Mouse (Mus musculus): ENCODE measurements around the gene Kif23.
A peak's percentile ranks its signal among the peaks of the same experiment; 100 is the strongest.

The Kif23 gene

DNA sequence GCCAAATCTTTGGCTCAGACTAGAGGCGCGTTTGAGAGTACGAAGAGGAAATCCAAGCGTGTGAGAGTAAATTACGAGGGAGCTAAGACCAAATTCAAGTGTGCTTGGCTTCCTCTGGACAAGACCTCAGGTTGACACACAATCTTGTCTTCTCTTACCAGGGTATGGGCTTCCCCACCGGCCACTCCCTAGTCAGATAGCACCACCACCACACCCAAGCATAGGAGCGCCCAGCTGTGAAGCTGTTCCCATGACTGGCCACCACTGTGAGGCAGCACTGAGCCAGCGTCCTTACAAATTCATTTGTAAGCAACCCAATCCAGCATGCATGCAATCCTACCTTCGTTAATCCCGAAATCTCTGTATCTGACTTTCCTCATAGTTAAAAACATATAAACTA is 39.7 kb downstream of the Kif23 start:
- no peak for ATAC-seq (ENCODE audit: low TSS enrichment)

DNA sequence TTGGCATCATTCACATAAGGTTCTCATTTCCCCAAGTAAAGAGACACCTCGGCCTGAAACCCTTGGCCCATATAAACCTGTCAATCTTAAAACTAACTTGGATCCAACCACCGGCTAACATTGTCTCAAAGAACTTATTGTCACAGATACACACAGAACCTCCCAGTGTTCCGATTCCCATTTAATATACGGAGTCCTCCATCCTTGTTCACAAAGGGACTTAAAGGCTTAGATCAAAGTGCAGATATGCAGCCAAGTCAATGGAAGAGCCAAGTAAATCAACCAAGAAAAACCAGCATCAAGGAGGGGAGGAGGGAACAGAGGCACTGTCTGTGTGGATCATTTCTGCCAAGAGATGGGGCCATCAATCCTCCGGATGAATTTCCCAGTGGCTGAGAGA is 41.0 kb downstream of the Kif23 start:
- no peak for ATAC-seq (ENCODE audit: low TSS enrichment)

DNA sequence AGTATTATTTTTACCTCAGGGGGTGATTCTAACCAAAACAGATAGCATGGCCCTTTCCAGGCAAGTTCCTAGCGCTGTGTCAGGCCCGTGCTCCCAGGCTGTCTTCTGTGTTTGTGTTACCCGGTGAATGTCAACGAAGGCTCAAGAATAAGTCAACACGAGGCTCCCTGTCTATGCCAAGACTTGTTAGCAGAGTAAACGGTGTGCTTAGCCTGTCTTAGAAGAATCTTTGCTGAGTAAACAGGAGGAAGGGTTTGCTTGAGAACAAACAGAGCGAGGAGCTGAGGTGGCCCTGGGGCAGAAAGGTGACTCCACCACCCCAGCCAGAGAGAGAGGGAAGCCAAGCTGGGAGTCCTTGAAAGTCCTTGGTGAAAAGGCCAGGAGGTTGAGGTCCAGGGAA is 42.4 kb downstream of the Kif23 start:
- no peak for ATAC-seq (ENCODE audit: low TSS enrichment)

DNA sequence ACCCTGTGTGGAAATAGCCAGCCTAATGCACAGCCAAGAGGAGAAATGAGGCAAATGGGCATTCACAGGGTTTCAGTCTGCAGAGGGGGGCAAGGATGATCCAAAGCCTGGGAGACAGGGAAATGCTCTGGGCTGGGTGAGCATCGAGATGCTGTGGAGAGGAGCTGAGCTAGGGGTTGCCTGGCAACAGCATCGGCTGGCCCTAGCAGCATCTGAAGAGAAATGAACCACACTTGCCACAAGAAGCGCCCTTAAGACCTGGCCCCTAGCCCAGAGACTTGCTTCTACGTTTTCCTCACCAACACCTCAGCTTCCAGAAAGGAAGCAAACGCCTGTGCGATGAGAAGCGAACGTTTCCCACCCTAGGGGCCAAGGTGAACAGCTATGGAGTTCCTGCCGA is 44.1 kb downstream of the Kif23 start:
- no peak for ATAC-seq (ENCODE audit: low TSS enrichment)

DNA sequence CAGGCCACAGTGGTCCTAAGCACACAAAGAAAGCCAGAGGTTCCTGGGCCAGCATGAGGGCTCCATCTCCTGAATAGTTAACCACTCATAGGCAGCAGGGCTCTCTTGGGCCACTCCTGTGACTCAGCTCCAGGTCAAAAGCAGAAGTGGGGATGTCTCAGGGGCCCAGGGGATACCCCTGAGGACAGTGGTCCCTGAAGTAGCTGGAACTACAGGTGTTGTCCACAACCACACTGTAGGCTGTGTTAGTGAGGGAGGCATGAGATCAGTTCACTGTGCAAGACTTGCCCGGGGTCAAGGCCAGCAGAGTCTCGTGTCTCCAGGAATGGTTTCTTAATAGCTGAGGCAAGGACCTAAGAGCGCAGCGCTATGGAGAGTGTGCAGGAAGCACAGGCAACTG is 45.0 kb downstream of the Kif23 start:
- no peak for ATAC-seq (ENCODE audit: low TSS enrichment)

DNA sequence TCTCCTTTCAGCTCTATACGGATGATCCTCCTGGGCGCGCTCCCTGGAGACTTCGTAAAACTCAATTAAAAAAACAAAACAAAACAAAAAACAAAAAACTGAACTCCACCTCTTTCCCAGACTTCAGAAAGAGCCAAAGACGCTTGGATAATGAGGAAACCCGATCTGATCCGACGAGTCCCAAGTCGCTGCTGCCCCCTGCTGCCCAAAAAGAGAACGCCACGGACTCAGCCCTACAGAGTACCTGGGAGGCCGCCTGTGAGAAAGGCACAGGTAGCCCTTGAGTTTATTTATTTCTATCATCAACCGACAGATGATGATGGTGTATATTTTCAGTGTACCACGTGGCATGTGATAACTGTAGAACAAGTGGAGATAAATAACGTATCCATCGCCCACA is 46.8 kb downstream of the Kif23 start:
- peak; percentile 85 for ATAC-seq (ENCODE audit: low TSS enrichment)

DNA sequence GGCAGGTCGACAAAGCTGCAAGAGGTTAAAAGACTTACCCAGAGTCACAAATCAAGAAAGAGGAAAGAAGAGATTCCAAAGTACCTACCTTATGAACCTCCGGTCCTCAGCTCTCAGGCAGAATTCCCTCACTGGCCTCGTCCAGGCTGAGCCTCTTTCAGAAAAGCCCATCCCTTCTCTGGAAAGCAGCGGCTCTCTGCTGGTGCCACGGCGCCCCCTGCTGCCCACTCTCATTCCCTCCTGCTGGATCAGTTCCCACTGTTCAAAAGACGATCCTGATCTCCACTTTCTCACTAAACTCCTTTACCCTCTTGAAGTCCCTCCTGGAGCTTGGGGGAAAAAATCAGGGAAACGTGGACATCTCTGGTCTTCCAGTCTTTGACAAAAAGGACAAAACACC is 48.2 kb downstream of the Kif23 start:
- ATAC-seq (ENCODE audit: low TSS enrichment): peak; percentile 65; the same call in 1 of the 2 replicates

DNA sequence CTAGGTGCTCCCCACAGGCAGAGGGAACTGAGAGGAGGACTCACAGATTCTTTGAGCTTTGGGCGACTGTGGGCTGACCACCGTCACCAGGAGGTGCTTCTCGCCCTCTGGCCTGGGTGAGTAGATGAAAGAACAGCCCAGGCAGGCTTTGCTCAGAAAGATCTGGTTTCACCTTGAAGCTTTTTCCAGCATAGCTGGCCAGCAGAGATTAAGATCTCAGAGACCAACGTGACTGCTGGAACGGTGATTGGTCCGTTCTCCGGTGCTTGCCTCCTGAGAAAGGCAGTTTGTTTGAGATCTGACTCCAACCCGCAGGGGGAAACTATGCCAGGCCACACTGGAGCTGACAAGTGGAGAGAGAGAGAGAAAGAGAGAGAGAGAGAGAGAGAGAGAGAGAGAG is 51.6 kb downstream of the Kif23 start:
- ATAC-seq (ENCODE audit: low TSS enrichment): no peak

DNA sequence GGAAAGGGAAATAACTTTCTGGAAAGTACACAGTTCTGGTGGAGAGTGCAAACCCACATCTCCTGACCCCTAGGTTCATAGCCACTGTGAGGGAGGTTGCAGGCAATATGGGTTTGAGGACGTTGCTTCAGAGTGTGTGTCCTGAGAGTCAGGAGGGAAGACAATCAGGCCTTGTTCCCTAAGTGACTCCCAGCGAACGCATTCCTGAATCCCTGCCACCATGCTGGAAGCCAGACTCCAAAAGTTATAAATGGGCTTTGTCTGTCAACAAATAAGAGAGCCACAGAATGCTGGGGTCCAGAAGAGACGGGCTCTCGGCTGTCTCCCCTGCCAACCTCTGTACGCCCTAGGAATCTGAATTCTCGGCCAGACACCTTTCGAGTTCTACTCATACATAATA is 56.7 kb downstream of the Kif23 start:
- ATAC-seq (ENCODE audit: low TSS enrichment): no peak

DNA sequence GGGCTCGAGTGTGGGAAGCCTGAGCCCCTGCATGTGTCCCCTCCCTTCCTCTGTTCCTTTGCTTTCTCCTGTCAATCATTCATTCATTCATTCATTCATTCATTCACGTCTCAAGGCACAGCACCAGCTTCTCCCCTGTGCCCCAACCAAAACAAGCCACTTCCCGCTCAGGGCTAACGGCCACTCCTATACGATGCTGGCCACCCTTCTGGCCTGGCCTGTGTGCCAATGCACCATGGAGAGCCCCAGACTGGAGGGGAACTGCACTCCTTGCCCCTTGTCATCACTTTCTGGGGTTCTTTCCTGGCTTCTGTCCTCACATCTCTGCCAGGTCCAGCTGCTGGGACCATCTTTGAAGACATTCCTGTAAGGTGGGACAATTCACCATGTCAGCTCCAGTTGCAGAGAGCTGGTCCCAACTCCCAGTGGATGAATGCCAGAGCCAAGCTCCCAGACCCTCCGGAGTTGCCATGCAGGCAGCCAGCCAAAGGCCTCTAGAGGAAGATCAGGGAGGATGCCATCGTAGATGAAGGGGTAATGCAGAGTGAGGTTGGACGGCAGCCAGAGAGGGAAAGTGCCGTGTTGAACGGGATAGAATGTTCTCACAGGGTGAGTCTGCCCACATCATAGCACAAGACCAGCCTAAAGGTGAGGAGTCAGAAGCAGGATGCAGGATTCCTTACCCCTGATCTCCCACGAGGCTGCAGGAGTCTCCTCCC is 58.8 kb downstream of the Kif23 start:
- no peak for ATAC-seq (ENCODE audit: low TSS enrichment)

DNA sequence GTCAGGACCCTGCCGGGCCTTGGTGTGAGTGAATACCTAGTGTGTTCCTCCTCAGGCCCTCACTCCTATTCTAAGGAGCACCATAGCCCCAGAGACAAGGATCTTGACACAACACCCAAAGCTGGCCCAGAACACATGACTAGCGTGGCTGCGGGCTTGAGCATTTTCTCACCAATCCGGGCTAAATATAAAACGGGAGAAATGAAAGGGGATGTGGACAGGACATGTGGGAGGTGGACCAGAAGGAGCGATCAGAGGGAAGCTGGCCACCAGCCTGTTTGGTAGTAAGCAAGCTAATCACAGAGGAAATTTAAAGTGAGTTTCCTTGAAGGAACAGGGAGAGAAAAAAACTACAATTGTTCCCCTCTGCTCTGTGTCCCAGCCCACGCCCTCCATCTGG is 60.6 kb downstream of the Kif23 start:
- no peak for ATAC-seq (ENCODE audit: low TSS enrichment)

DNA sequence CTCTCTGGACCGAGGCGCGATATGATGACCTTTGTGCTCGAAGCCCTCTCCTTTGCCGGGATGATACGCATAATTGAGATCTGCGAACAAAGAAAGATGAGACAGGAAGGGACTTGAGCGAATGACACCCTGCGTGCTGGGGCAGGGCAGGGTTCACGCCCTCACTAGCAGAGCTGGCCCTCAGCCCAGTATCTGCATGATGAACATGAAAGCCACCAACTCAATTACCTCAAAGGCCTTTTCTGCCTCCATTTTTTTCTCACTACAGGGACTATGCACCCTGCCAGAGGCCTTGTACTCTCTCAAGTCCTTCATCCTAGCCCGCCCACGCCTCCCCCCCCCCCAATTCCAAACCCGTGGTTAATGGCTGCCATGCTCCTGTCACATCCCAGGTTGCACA is 61.6 kb downstream of the Kif23 start:
- ATAC-seq (ENCODE audit: low TSS enrichment): no peak

DNA sequence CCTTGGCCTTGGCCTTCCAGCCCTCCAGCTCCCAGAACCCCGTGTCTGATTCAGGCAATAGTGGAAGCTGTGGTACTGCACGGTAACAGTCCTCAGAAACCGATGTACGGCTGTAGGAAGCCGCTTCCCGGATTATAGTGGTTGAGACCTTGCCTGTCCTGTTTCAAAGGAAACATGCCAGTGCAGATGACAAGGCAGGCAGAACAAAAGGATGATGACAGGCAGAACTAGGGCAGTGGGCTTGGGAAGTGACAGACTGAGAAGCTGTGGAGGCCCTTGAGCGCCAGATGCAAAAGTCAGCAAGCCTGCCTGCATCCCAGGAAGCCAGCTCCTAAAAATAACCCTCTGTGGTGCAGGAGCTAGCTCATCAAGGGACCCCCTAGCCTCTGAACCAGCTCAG is 62.2 kb downstream of the Kif23 start:
- ATAC-seq (ENCODE audit: low TSS enrichment): no peak

DNA sequence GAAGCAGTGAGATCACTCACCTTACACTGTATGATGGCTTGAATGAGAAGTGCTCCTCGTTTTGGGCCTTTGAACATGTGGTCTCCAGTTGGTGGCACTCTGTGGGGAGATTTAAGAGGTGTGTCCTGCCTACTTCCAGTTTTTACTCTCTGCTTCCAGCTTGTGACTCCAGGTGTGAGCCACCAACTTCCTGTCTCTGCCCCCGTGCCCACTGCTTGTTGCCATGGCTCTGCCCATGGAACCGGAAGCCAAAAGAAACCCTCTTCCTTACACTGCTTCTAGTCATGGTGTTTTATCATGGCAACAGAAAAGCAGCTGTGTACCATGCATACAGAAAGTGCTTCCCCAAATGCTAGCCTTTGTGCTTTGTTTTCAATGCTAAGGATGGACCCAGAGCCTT is 64.4 kb downstream of the Kif23 start:
- ATAC-seq (ENCODE audit: low TSS enrichment): no peak

DNA sequence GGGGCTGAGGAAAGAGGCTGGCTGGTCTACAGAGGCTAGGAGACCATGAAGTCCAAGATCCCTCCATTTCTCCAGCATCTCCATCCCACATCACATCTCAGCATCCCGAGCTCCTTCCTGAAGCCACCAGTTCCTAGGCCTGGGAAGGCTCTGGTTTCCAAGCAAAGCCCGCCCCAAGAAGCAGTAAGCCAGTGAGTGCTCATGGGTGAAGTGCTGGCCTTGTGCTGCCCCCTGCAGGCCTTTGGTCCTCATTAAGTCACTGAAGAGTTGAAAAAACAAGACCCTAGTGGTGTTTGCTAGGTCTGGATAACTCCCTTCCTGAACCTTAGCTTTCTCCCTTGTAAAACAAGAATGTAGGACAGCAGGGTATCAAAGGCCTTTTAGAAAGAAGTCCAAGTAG is 67.7 kb downstream of the Kif23 start:
- ATAC-seq (ENCODE audit: low TSS enrichment): peak; percentile 69

DNA sequence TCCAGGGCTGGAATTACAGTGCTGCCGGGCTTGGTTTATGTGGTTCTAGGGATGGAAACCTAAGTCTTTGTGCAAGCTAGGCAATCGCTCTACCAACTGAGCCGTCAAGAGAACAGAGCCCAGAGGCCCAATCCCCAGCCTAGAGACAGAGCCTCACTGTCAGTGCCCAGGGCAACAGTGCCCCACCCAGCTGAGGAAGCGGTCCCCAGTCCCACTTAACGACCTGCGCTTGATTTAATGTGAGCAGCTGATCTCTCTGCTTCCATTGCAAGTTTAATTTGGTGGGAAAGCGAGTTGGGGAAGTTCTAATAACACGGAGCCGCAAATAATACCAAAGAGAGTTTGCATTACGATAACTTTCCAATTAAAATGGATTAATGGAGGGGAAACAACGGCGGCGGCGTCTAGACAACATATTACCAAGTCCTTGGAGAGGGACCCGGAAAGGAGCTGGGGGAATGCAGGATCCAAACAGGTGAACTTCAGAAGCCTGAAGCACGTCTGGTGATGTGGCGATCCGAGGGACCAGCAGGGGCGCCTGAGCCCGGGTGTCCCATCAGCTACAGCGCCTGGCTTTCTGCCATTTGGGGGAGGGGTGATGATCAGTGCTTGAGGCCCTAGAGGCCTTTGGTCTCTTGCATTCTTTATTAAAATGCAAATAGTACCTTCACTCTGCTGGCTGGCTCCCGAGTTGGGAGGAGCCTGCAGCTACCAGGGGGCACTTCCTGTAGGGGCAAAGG is 69.0 kb downstream of the Kif23 start:
- no peak for ATAC-seq (ENCODE audit: low TSS enrichment)

DNA sequence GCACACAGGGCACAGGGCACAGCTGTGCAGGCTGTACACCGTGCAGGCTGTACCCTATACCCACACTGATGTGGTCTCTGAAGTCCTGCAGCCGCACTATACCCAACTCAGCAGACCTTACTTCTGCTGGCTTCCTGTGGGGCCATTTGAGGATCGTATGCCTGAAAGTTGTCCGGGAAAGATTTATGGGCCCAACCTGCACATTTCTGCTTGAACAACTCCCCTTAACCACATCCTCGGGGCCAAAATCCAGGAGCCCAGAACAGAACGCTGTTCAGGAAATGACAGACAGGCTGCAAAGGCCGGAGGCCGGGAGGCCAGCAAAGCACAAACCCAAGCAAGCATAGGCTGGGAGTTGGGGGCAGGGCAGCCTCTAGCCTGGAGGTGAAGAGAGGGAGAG is 73.2 kb downstream of the Kif23 start:
- no peak for ATAC-seq (ENCODE audit: low TSS enrichment)

DNA sequence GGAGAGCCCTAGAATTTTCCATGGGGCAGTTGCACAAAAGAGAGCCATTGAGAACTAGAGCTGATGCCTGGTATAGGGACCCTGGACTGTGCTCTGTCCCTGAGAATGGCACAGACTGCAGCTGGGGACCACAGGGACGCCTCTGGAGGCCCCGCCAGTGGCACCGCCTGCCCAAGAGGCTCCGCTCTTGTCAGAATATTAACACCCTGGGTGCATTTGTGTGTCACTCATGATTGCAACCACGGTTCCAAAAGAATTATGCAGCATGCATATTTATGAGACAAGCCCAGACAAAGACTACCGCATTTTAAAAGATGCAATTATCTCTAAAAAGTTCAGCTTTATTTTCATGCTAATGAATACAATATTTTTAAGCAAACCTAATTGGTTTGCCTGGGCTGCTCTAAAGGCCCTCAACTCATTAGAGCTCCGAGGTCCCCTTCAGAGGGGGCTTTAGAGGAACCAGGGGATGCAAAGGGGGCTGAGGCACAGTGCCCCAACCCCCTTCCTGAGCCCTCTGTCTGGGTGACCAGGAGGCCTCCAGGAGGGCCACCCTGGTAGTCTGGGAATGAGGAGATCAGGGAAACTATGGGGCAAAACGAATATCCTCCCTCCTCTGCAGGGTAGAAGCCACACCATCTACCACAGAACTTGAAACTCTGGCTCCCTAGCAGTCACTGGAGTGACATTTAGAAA is 74.2 kb downstream of the Kif23 start:
- peak; percentile 38; the same call in 1 of the 2 replicates for ATAC-seq (ENCODE audit: low TSS enrichment)

DNA sequence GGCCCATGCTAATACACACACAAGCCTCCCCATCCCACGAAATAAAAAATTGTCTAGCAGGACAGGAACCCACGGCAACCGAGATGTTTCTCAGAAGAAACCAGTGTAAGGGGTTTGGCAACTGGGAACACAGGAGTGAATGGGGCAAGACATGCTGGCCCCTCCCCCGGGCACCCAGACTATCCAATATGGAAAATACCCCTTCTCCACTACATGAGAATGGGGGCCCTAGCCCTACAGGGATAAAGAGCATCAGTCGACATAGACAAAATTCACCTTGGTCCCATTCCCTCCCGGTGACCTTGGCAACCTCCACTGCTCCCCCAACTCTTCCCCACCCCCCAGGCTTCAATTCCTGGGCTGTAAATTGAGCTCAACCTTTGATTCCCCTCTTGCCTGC is 74.7 kb downstream of the Kif23 start:
- ATAC-seq (ENCODE audit: low TSS enrichment): no peak

DNA sequence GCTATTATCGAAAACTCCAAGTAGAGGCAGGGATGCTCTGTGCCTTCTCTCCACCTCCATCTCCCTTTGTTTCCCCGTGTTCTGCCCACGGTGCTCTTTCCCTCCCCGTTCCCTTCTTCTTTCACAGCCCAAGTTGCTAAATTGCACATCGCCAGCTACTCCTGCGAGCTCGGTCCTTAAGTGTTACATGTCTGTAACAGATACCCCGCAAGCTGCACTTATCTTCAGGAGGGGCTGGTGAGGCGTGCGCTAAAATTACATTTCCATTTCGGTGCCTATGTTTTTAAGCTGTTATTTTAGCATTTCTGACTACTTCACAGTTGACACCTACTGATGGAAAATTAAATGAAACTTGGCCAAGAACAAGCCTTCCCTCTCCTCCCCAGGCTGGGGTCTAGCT is 78.9 kb downstream of the Kif23 start:
- ATAC-seq (ENCODE audit: low TSS enrichment): peak; percentile 82

Data from frontal cortex, adult (tissue).